8 mouse cellular contexts compared by ENCODE assay signal in genomic region chr2:151876012-151876485, GRCm38 (mm10). TPM values are rescaled to one million over a fixed set of nuclear protein-coding genes. Genes with fewer than 3 reads are reported as not detected.
DNase-seq lines count a peak whose midpoint lies in the region; ATAC-seq and TF ChIP-seq lines count a peak whose summit lies in the region.

No protein-coding gene starts in this region.

- DNase-seq in 3T3-L1 (ENCODE audit: low read depth, low spot score), result peak; percentile 81
- DNase-seq in T-cell, adult 2 months (ENCODE audit: low spot score), result peak; percentile 36
- DNase-seq in cerebellum, postnatal 36 days, result peak; percentile 48 to 60
- peak; percentile 19 for DNase-seq in gastrocnemius, postnatal 25 days
- DNase-seq in kidney, adult 18-20 months, result peak; percentile 66
- peak; percentile 4 for DNase-seq in limb, embryonic 14.5 days (ENCODE audit: low spot score)
- peak; percentile 67 for DNase-seq in testis, postnatal 10 days (ENCODE audit: low spot score)

- peak; percentile 57; the same call in 1 of the 2 replicates for ATAC-seq in limb, embryonic 14.5 days (ENCODE audit: low FRiP score, low read depth)
- peak; percentile 66 for ATAC-seq in monocyte, adult 5-6 weeks (replicated peaks; ENCODE audit: insufficient number of reproducible peaks, low FRiP score, low TSS enrichment, poor library complexity, severe bottlenecking)

- H3K36me3 ChIP-seq in limb, embryonic 14.5 days (ENCODE audit: control insufficient read depth, insufficient read depth, low read length), result no peaks in the 10 kb centered on the region

- H3K4me2 ChIP-seq in limb, embryonic 14.5 days (replicated peaks; ENCODE audit: low read depth, low read length, severe bottlenecking), result no peak overlapping the region

- H3K4me1 ChIP-seq in limb, embryonic 14.5 days (ENCODE audit: control insufficient read depth, insufficient read depth, low read length), result no peaks in the 10 kb centered on the region

- WGBS in limb, embryonic 14.5 days, result 14% methylated on average over 8 of the region's 8 CpGs

- no peaks in the 10 kb centered on the region for H3K9me3 ChIP-seq in limb, embryonic 14.5 days (ENCODE audit: control insufficient read depth, low read length)

- TF ChIP-seq POLR2A in limb, embryonic 14.5 days (IDR thresholded peaks at IDR 0.05; ENCODE audit: borderline replicate concordance, extremely low read depth, insufficient read depth, insufficient read length), result no peak

- no peak overlapping the region for H3K27ac ChIP-seq in limb, embryonic 14.5 days (replicated peaks; ENCODE audit: low read depth, low read length)

- H3K4me3 ChIP-seq in limb, embryonic 14.5 days (replicated peaks; ENCODE audit: low read length), result no peak overlapping the region

- H3K9ac ChIP-seq in limb, embryonic 14.5 days (ENCODE audit: low read depth, low read length, severe bottlenecking), result no peak overlapping the region

- H3K27me3 ChIP-seq in limb, embryonic 14.5 days (ENCODE audit: control insufficient read depth, insufficient read depth, low read length), result no peaks in the 10 kb centered on the region

RNA-seq across cellular contexts. Expression of gene Rspo4, which starts 33.3 kb away (rescaled TPM):
- total RNA-seq in gastrocnemius, postnatal 25 days (2021), result not detected
- polyA plus RNA-seq in limb, embryonic 14.5 days (2012; rRNA removed), result 0.65 and 1.4 TPM in 2 replicates
- 0.83 and 1.3 TPM in 2 replicates for polyA plus RNA-seq in limb, embryonic 14.5 days (2014; fragmentation: Nextera tagmentation; extraction: Ambion mirVana)
- total RNA-seq in monocyte, adult 5-6 weeks (2017), result not detected in 3 replicates

RNA-seq across cellular contexts. Expression of gene Angpt4, which starts 35.0 kb away (rescaled TPM):
- under 1 TPM; 0.11 to 0.15 TPM for total RNA-seq in gastrocnemius, postnatal 25 days (2021)
- 0.53 and 0.59 TPM in 2 replicates for polyA plus RNA-seq in limb, embryonic 14.5 days (2012; rRNA removed)
- 0.28 and 0.36 TPM in 2 replicates for polyA plus RNA-seq in limb, embryonic 14.5 days (2014; fragmentation: Nextera tagmentation; extraction: Ambion mirVana)
- total RNA-seq in monocyte, adult 5-6 weeks (2017), result not detected in 3 replicates

Comparison
In these comparisons a context has a peak if more than half of its experiments do, and no peak if none do; other contexts are left out.
1. DNase-seq: peak in every context shown above with its lines; median percentile 81 in 3T3-L1; 67 in testis, postnatal 10 days; 66 in kidney, adult 18-20 months; 54 in cerebellum, postnatal 36 days; 36 in T-cell, adult 2 months; 19 in gastrocnemius, postnatal 25 days; 4 in limb, embryonic 14.5 days.